Mouse (Mus musculus): ENCODE measurements around the gene Pcbp1. TPM values are rescaled to one million over a fixed set of nuclear protein-coding genes. Genes with fewer than 3 reads are reported as not detected.
A peak's percentile ranks its signal among the peaks of the same experiment; 100 is the strongest.

Pcbp1 gene
- polyA plus RNA-seq, 1 experiment, result 166 TPM

GRCm38 (mm10) chr6:86556345-86557058 lies 30.4 kb upstream of the Pcbp1 start:
- H3K27ac ChIP-seq (ENCODE audit: insufficient read depth, low read depth, low read length), result no peak overlapping the region

DNA sequence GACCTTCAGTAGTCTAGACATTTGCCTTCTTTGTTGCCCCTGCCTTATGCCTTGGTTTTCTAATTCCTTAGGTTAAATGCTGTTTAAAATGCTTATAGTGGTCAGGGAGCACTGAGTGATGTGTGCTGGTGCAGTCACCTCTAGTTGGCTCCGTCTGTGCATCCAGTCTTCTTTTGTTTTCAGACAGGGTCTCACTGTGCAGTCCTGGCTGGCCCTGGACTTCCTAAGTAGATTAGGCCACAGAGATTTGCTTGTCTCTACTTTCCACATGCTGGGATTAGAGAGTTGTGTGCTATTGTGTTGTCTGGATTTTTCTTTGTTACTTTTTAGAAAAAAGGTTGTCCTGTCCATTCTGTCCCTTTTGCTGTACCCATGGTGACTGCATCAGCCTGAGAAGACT lies 24.5 kb upstream of the Pcbp1 start:
- TF ChIP-seq POLR2A (IDR thresholded peaks at IDR 0.05; ENCODE audit: low read depth, low read length) (no peak), CTCF (conservative IDR thresholded peaks at IDR 0.05; ENCODE audit: insufficient read depth, insufficient read length, low read depth, low read length) (no peak)
- Histone ChIP-seq H3K4me3 (ENCODE audit: insufficient read depth, low read depth, low read length) (no peak overlapping the region), H3K36me3 (ENCODE audit: control insufficient read depth, insufficient read depth, low read length) (no peaks in the 10 kb centered on the region; the same call in 1 of the 2 replicates), H3K4me1 (ENCODE audit: control insufficient read depth, insufficient read depth, low read length) (peaks cover 4% of the 10 kb centered on the region; the same call in 1 of the 2 replicates), H3K27ac (ENCODE audit: insufficient read depth, low read depth, low read length) (no peak overlapping the region), H3K27me3 (replicated peaks; ENCODE audit: control insufficient read depth, insufficient read depth, low read length) (no peaks in the 10 kb centered on the region)
- 89% methylated on average over 1 of the region's 1 CpGs for WGBS
- DNase-seq, result no peak

More at GRCm38 (mm10) chr6:86556345-86557058, 30.4 kb upstream of the Pcbp1 start:
- TF ChIP-seq POLR2A (IDR thresholded peaks at IDR 0.05; ENCODE audit: low read depth, low read length) (no peak), CTCF (conservative IDR thresholded peaks at IDR 0.05; ENCODE audit: insufficient read depth, insufficient read length, low read depth, low read length) (no peak)
- 94% methylated on average over 3 of the region's 3 CpGs for WGBS
- Histone ChIP-seq H3K4me3 (ENCODE audit: insufficient read depth, low read depth, low read length) (no peak overlapping the region), H3K36me3 (ENCODE audit: control insufficient read depth, insufficient read depth, low read length) (no peaks in the 10 kb centered on the region; the same call in 1 of the 2 replicates), H3K27me3 (replicated peaks; ENCODE audit: control insufficient read depth, insufficient read depth, low read length) (no peaks in the 10 kb centered on the region), H3K4me1 (ENCODE audit: control insufficient read depth, insufficient read depth, low read length) (no peaks in the 10 kb centered on the region)
- no peak for DNase-seq

DNA sequence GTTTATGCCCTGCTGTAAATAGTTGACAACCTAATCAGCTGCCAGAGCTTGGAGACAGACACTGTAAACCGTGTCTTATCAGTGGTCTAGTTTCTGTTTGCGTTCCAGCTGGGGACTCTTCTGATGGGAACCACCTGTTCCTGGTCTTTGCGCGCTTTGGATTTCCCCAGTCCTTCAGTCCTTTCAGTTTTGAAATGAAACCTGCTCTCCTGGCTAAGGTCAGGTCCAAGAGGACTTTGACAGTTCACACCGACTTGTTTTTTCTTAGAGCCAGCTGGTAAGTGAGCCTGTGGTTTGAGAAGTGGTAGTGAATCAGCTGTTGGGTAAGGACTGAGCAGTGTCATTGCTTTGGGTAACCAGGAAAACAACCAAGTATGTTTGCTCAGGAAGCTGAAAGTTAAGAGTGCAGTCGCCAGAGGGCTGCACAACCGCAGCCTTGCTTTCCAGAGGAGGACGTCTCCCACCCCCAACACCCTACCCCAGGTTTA lies 21.8 kb upstream of the Pcbp1 start:
- H3K27me3 ChIP-seq (replicated peaks; ENCODE audit: control insufficient read depth, insufficient read depth, low read length), result no peaks in the 10 kb centered on the region
- H3K27ac ChIP-seq (ENCODE audit: insufficient read depth, low read depth, low read length), result peak overlapping the region; percentile 18; the same call in 1 of the 2 replicates

DNA sequence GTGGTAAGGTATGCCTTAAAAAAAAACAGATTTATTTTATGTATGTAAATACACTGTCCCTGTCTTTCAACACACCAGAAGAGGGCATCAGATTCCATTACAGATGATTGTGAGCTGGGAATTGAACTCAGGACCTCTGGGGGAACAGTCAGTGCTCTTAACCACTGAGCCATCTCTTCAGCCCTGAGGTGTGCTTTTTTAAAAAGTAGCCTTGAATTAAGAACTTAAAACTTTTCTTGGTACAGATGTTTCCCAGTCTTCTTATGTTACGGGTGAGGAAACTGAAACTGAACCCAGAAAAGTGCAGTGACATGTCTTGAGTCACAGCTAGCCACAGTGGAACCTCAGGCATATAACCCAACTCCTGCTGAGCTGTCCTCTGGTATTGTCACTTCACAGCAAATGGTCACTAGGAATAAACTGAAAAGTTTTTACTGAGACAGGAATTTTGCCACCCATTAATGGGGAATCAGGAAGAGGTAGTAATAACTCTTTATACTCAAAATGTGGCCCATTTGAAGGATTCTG lies 21.2 kb upstream of the Pcbp1 start:
- H3K4me3 ChIP-seq (ENCODE audit: insufficient read depth, low read depth, low read length), result no peak overlapping the region
- WGBS, result 76% methylated on average over 1 of the region's 1 CpGs
- H3K4me1 ChIP-seq (ENCODE audit: control insufficient read depth, insufficient read depth, low read length), result peaks cover 4% of the 10 kb centered on the region; the same call in 1 of the 2 replicates
- H3K27me3 ChIP-seq (replicated peaks; ENCODE audit: control insufficient read depth, insufficient read depth, low read length), result no peaks in the 10 kb centered on the region
- no peak for TF ChIP-seq CTCF (conservative IDR thresholded peaks at IDR 0.05; ENCODE audit: insufficient read depth, insufficient read length, low read depth, low read length)
- TF ChIP-seq POLR2A (IDR thresholded peaks at IDR 0.05; ENCODE audit: low read depth, low read length), result no peak
- H3K36me3 ChIP-seq (ENCODE audit: control insufficient read depth, insufficient read depth, low read length), result no peaks in the 10 kb centered on the region; the same call in 1 of the 2 replicates
- no peak for DNase-seq
- 0 out of 2 replicates have a peak overlapping the region, but pooled peaks have one; percentile 29 for H3K27ac ChIP-seq (ENCODE audit: insufficient read depth, low read depth, low read length)

More for the DNA sequence above, 21.8 kb upstream of the Pcbp1 start:
- TF ChIP-seq CTCF (conservative IDR thresholded peaks at IDR 0.05; ENCODE audit: insufficient read depth, insufficient read length, low read depth, low read length) (0 out of 2 replicates have a peak, but pooled peaks have one; percentile 15), POLR2A (IDR thresholded peaks at IDR 0.05; ENCODE audit: low read depth, low read length) (no peak)
- H3K4me1 ChIP-seq (ENCODE audit: control insufficient read depth, insufficient read depth, low read length), result peaks cover 4% of the 10 kb centered on the region; the same call in 1 of the 2 replicates
- WGBS, result 41% methylated on average over 8 of the region's 8 CpGs
- no peaks in the 10 kb centered on the region; the same call in 1 of the 2 replicates for H3K36me3 ChIP-seq (ENCODE audit: control insufficient read depth, insufficient read depth, low read length)
- peak; percentile 77 for DNase-seq
- peak overlapping the region; percentile 23; the same call in 1 of the 2 replicates for H3K4me3 ChIP-seq (ENCODE audit: insufficient read depth, low read depth, low read length)

DNA sequence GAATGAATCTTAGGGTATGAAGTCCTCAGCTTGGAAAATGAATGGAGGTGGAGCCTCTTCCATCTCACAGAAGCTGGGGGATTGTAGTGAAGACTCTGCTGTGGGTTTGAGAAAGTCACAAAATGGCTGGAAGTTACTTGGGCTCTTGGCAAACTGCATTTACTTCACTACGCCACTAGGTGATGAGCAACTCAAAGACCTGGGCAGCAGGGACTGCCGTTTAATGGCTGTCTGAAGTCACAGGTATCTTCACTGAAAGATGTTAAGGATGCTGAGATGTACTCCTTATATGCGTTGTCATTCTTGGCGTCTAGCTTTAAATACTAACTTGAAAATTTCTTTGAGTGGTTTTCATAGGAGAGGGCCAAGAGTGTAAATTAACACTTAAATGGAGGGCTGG lies 19.1 kb upstream of the Pcbp1 start:
- H3K36me3 ChIP-seq (ENCODE audit: control insufficient read depth, insufficient read depth, low read length), result no peaks in the 10 kb centered on the region; the same call in 1 of the 2 replicates
- 53% methylated on average over 4 of the region's 4 CpGs for WGBS

GRCm38 (mm10) chr6:86543869-86544268 lies 17.7 kb upstream of the Pcbp1 start:
- no peak overlapping the region for H3K4me3 ChIP-seq (ENCODE audit: insufficient read depth, low read depth, low read length)
- DNase-seq, result no peak
- TF ChIP-seq POLR2A (IDR thresholded peaks at IDR 0.05; ENCODE audit: low read depth, low read length), result no peak
- no peak for TF ChIP-seq CTCF (conservative IDR thresholded peaks at IDR 0.05; ENCODE audit: insufficient read depth, insufficient read length, low read depth, low read length)
- WGBS, result 91% methylated on average over 3 of the region's 3 CpGs
- no peaks in the 10 kb centered on the region; the same call in 1 of the 2 replicates for H3K36me3 ChIP-seq (ENCODE audit: control insufficient read depth, insufficient read depth, low read length)
- H3K4me1 ChIP-seq (ENCODE audit: control insufficient read depth, insufficient read depth, low read length), result peaks cover 4% of the 10 kb centered on the region; the same call in 1 of the 2 replicates
- no peaks in the 10 kb centered on the region for H3K27me3 ChIP-seq (replicated peaks; ENCODE audit: control insufficient read depth, insufficient read depth, low read length)
- no peak overlapping the region for H3K27ac ChIP-seq (ENCODE audit: insufficient read depth, low read depth, low read length)

More for the DNA sequence above, 19.1 kb upstream of the Pcbp1 start:
- DNase-seq, result peak; percentile 50
- Histone ChIP-seq H3K4me3 (ENCODE audit: insufficient read depth, low read depth, low read length) (no peak overlapping the region), H3K4me1 (ENCODE audit: control insufficient read depth, insufficient read depth, low read length) (peaks cover 4% of the 10 kb centered on the region; the same call in 1 of the 2 replicates), H3K27ac (ENCODE audit: insufficient read depth, low read depth, low read length) (no peak overlapping the region), H3K27me3 (replicated peaks; ENCODE audit: control insufficient read depth, insufficient read depth, low read length) (no peaks in the 10 kb centered on the region)
- TF ChIP-seq POLR2A (IDR thresholded peaks at IDR 0.05; ENCODE audit: low read depth, low read length), result no peak
- peak; percentile 88 for TF ChIP-seq CTCF (conservative IDR thresholded peaks at IDR 0.05; ENCODE audit: insufficient read depth, insufficient read length, low read depth, low read length)

- Histone ChIP-seq H3K27ac (ENCODE audit: insufficient read depth, low read depth, low read length) (no peak overlapping the region), H3K4me1 (ENCODE audit: control insufficient read depth, insufficient read depth, low read length) (peaks cover 4% of the 10 kb centered on the region; the same call in 1 of the 2 replicates), H3K36me3 (ENCODE audit: control insufficient read depth, insufficient read depth, low read length) (no peaks in the 10 kb centered on the region; the same call in 1 of the 2 replicates), H3K27me3 (replicated peaks; ENCODE audit: control insufficient read depth, insufficient read depth, low read length) (no peaks in the 10 kb centered on the region), H3K4me3 (ENCODE audit: insufficient read depth, low read depth, low read length) (no peak overlapping the region)
- 96% methylated on average over 13 of the region's 13 CpGs for WGBS
- no peak for DNase-seq
- TF ChIP-seq POLR2A (IDR thresholded peaks at IDR 0.05; ENCODE audit: low read depth, low read length) (no peak), CTCF (conservative IDR thresholded peaks at IDR 0.05; ENCODE audit: insufficient read depth, insufficient read length, low read depth, low read length) (no peak)
These were observed 16.9 kb upstream of the Pcbp1 start for GRCm38 (mm10) chr6:86543060-86543459.
